Mouse (Mus musculus): ENCODE measurements around the gene Tbk1. TPM values are rescaled to one million over a fixed set of nuclear protein-coding genes. Genes with fewer than 3 reads are reported as not detected.

Gene Tbk1
- polyA plus RNA-seq, 1 experiment from 2014 or later, result 26.4 TPM

DNA sequence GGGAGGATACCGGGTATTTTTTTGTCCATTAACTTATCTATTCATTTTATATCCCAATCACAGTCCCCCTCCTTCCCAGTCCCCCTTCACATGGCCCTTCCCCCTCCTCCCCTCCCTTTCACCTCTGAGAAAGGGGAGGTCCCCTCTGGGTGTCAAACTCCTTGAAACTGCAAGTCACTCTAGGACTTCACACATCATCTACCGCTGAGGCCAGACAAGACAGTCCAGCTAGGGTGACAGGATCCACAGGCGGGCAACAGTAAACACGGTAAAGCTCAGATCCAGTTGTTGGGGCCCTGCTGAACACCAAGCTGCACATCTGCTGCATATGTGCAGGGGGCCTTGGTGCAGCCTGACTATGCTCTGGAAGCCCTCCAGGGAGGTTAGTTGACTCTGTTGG lies 51.6 kb downstream of the Tbk1 start:
- H3K9ac ChIP-seq (ENCODE audit: low read length), result no peak overlapping the region
- ATAC-seq (ENCODE audit: insufficient number of reproducible peaks, insufficient read depth, low FRiP score, low read depth), result no peak
- H3K4me2 ChIP-seq (ENCODE audit: low read length), result no peak overlapping the region
- 59% methylated on average over 4 of the region's 4 CpGs for WGBS
- 0 out of 2 replicates have a peak, but pooled peaks cover 3% of the 10 kb centered on the region for H3K27me3 ChIP-seq (ENCODE audit: control insufficient read depth, insufficient read depth, low read length)
- H3K36me3 ChIP-seq (ENCODE audit: control insufficient read depth, insufficient read depth, low read length), result no peaks in the 10 kb centered on the region
- H3K4me3 ChIP-seq (ENCODE audit: control insufficient read depth in 1 of 2, insufficient read depth in 1 of 2, low read depth in 1 of 2, low read length in 2 of 2), result no peak overlapping the region
- H3K4me1 ChIP-seq (ENCODE audit: control insufficient read depth in 2 of 2, insufficient read depth in 2 of 2, low read length in 2 of 2), result peaks cover 0 to 3% of the 10 kb centered on the region in 2 experiments; a peak in 2 of 4 replicates
- no peak overlapping the region for H3K27ac ChIP-seq (replicated peaks in 1 of 2; ENCODE audit: control insufficient read depth in 1 of 2, insufficient read depth in 1 of 2, low read depth in 2 of 2, low read length in 2 of 2)
- H3K9me3 ChIP-seq (ENCODE audit: control insufficient read depth, low read length), result no peaks in the 10 kb centered on the region

DNA sequence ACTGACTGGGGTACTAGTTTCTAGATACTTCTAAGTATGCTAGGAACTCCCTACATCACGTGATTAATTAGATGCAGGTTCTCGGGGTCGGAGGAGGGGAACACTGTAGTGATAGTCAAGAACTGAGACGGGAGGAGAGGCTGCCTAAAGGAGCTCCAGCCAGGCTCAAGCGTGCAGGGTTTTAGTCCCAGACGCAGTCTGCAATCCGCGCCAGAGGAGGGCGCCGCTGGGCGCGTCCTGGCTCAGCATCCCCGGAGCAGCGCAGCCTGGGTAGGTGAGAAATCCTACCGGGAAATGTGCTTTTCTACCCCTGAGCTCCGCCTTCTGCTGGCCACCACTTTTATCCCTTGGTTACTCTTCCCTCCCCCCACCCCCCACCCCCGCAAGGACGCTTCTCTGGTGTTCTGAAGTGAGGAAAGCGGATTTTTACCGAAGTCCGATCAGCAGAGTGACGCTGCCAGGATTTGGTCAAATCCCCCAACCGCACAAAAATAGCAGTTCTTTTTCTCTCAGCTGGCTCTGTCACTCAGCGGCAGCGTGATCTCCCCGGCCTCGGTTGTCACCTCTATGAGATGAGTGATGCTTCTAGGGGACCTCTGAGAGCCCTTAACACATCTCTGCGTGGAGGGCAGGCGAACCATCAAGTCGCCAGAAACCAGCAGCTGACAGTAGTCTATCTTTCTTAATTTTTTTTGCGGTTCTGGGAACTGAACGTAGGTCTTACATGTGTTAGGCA lies 53.3 kb downstream of the Tbk1 start:
- Histone ChIP-seq H3K4me2 (ENCODE audit: low read length) (peak overlapping the region; percentile 76), H3K4me1 (ENCODE audit: control insufficient read depth in 2 of 2, insufficient read depth in 2 of 2, low read length in 2 of 2) (peaks cover 0 to 3% of the 10 kb centered on the region in 2 experiments; a peak in 2 of 4 replicates), H3K4me3 (ENCODE audit: control insufficient read depth in 1 of 2, insufficient read depth in 1 of 2, low read depth in 1 of 2, low read length in 2 of 2) (peak overlapping the region; percentile 38 to 39), H3K9me3 (ENCODE audit: control insufficient read depth, low read length) (0 out of 2 replicates have a peak, but pooled peaks cover 3% of the 10 kb centered on the region), H3K27me3 (ENCODE audit: control insufficient read depth, insufficient read depth, low read length) (0 out of 2 replicates have a peak, but pooled peaks cover 3% of the 10 kb centered on the region), H3K9ac (ENCODE audit: low read length) (peak overlapping the region; percentile 18; the same call in 1 of the 2 replicates), H3K36me3 (ENCODE audit: control insufficient read depth, insufficient read depth, low read length) (no peaks in the 10 kb centered on the region), H3K27ac (replicated peaks in 1 of 2; ENCODE audit: control insufficient read depth in 1 of 2, insufficient read depth in 1 of 2, low read depth in 2 of 2, low read length in 2 of 2) (no peak overlapping the region)
- WGBS, result 6% methylated on average over 32 of the region's 32 CpGs
- 0 out of 2 replicates have a peak, but pooled peaks have one; percentile 45 for ATAC-seq (ENCODE audit: insufficient number of reproducible peaks, insufficient read depth, low FRiP score, low read depth)

DNA sequence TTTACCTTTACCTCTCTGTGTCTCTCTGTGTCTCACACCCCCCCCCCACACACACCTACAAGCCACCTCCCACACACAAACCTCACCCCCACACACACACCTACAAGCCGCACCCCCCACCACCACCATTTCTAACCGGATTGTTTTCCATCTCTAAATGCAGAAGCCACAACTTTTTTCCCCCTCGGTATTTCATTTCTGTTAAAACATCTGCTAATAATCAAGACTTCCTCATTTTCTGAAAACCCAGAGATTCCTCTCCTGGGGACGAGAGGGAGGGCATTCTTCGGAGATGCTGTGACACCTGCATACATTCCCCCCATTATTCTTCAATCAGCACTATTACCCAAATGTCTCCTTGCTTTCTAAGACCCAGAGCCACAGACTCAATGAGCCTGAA lies 55.0 kb downstream of the Tbk1 start:
- no peak overlapping the region for H3K4me2 ChIP-seq (ENCODE audit: low read length)
- 79% methylated on average over 5 of the region's 5 CpGs for WGBS
- no peak overlapping the region for H3K4me3 ChIP-seq (ENCODE audit: control insufficient read depth in 1 of 2, insufficient read depth in 1 of 2, low read depth in 1 of 2, low read length in 2 of 2)
- H3K36me3 ChIP-seq (ENCODE audit: control insufficient read depth, insufficient read depth, low read length), result no peaks in the 10 kb centered on the region
- no peak overlapping the region for H3K9ac ChIP-seq (ENCODE audit: low read length)
- H3K4me1 ChIP-seq (ENCODE audit: control insufficient read depth in 2 of 2, insufficient read depth in 2 of 2, low read length in 2 of 2), result peaks cover 0 to 3% of the 10 kb centered on the region in 2 experiments; a peak in 2 of 4 replicates
- no peak overlapping the region for H3K27ac ChIP-seq (replicated peaks in 1 of 2; ENCODE audit: control insufficient read depth in 1 of 2, insufficient read depth in 1 of 2, low read depth in 2 of 2, low read length in 2 of 2)
- no peak for ATAC-seq (ENCODE audit: insufficient number of reproducible peaks, insufficient read depth, low FRiP score, low read depth)
- H3K9me3 ChIP-seq (ENCODE audit: control insufficient read depth, low read length), result 0 out of 2 replicates have a peak, but pooled peaks cover 3% of the 10 kb centered on the region
- H3K27me3 ChIP-seq (ENCODE audit: control insufficient read depth, insufficient read depth, low read length), result 0 out of 2 replicates have a peak, but pooled peaks cover 3% of the 10 kb centered on the region

DNA sequence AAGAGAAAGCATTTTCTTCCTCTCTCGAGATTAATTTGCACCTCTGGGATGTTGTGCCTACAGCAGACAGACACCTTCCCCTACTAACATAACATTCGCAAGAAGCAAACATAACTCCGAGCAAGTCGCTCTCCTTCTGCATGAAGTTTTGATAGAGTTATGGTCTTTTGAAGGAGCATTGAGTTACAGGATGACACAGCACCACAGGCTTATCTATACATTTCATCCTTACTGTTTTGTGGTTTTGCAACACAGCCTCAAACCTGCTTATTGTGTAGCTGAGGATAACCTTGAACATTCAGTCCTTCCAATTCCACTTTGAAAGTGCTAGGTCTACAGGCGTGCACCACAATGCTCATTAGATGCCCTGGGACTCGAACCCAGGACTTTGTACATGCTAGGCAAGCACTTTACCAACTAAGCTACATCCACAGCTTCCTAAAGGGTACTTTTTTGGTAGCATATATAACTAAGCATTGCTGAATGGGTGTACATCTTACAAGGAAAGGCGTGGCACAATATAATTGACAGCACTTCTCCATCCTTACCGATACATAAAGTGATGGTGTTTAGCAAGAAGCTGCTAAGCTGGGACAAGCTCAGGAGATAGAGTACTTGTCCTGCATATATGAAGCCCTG lies 56.1 kb downstream of the Tbk1 start:
- H3K27me3 ChIP-seq (ENCODE audit: control insufficient read depth, insufficient read depth, low read length), result 0 out of 2 replicates have a peak, but pooled peaks cover 3% of the 10 kb centered on the region
- WGBS, result 83% methylated on average over 8 of the region's 8 CpGs

DNA sequence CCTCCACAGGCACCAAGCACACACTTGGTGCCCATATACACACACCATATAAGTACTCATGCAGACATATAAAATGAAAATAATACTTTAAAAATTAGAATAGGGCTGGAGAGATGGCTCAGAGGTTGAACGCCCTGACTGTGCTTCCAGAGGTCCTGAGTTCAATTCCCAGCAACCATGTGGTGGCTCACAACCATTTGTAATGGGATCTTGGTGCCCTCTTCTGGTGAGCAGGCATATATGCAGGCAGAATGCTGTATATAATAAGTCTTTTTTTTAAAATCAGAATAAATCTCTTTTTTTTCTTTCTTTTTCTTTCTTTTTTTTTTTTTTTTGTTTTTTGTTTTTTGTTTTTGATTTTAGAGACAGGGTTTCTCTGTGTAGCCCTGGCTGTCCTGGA lies 57.3 kb downstream of the Tbk1 start:
- WGBS, result 85% methylated on average over 1 of the region's 1 CpGs

More for the DNA sequence above, 56.1 kb downstream of the Tbk1 start:
- no peak overlapping the region for H3K9ac ChIP-seq (ENCODE audit: low read length)
- peaks cover 0 to 3% of the 10 kb centered on the region in 2 experiments; a peak in 2 of 4 replicates for H3K4me1 ChIP-seq (ENCODE audit: control insufficient read depth in 2 of 2, insufficient read depth in 2 of 2, low read length in 2 of 2)
- H3K27ac ChIP-seq (replicated peaks in 1 of 2; ENCODE audit: control insufficient read depth in 1 of 2, insufficient read depth in 1 of 2, low read depth in 2 of 2, low read length in 2 of 2), result no peak overlapping the region
- no peak overlapping the region for H3K4me2 ChIP-seq (ENCODE audit: low read length)
- no peak overlapping the region for H3K4me3 ChIP-seq (ENCODE audit: control insufficient read depth in 1 of 2, insufficient read depth in 1 of 2, low read depth in 1 of 2, low read length in 2 of 2)
- ATAC-seq (ENCODE audit: insufficient number of reproducible peaks, insufficient read depth, low FRiP score, low read depth), result no peak
- H3K36me3 ChIP-seq (ENCODE audit: control insufficient read depth, insufficient read depth, low read length), result no peaks in the 10 kb centered on the region
- H3K9me3 ChIP-seq (ENCODE audit: control insufficient read depth, low read length), result 0 out of 2 replicates have a peak, but pooled peaks cover 3% of the 10 kb centered on the region

DNA sequence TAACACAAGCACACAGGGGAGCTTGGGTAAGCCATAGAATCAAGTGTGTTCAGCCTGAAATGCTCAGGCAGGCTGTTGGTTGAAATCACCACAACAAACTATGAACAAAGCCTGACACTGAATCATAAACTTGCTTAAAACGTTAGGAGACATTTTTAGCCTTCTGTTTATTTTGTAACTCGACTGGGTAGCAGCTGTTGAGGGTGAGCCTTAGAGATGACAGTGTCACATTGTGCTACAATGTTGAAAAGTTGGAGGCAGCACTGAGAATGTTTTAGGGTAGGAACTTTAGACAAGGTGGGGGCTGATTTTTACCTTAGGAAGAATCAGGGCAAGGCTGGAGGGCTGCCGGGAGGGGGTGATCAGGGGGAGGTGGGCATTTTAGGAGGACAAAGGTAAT lies 58.1 kb downstream of the Tbk1 start:
- 74% methylated on average over 3 of the region's 3 CpGs for WGBS
- Histone ChIP-seq H3K4me2 (ENCODE audit: low read length) (no peak overlapping the region), H3K9ac (ENCODE audit: low read length) (no peak overlapping the region), H3K4me1 (ENCODE audit: control insufficient read depth in 2 of 2, insufficient read depth in 2 of 2, low read length in 2 of 2) (peaks cover 0 to 3% of the 10 kb centered on the region in 2 experiments; a peak in 2 of 4 replicates), H3K9me3 (ENCODE audit: control insufficient read depth, low read length) (0 out of 2 replicates have a peak, but pooled peaks cover 3% of the 10 kb centered on the region), H3K27me3 (ENCODE audit: control insufficient read depth, insufficient read depth, low read length) (0 out of 2 replicates have a peak, but pooled peaks cover 3% of the 10 kb centered on the region), H3K36me3 (ENCODE audit: control insufficient read depth, insufficient read depth, low read length) (no peaks in the 10 kb centered on the region), H3K27ac (replicated peaks in 1 of 2; ENCODE audit: control insufficient read depth in 1 of 2, insufficient read depth in 1 of 2, low read depth in 2 of 2, low read length in 2 of 2) (no peak overlapping the region), H3K4me3 (ENCODE audit: control insufficient read depth in 1 of 2, insufficient read depth in 1 of 2, low read depth in 1 of 2, low read length in 2 of 2) (no peak overlapping the region)
- ATAC-seq (ENCODE audit: insufficient number of reproducible peaks, insufficient read depth, low FRiP score, low read depth), result no peak

More for the DNA sequence above, 57.3 kb downstream of the Tbk1 start:
- no peak for ATAC-seq (ENCODE audit: insufficient number of reproducible peaks, insufficient read depth, low FRiP score, low read depth)
- H3K9ac ChIP-seq (ENCODE audit: low read length), result no peak overlapping the region
- 0 out of 2 replicates have a peak, but pooled peaks cover 3% of the 10 kb centered on the region for H3K27me3 ChIP-seq (ENCODE audit: control insufficient read depth, insufficient read depth, low read length)
- no peak overlapping the region for H3K4me2 ChIP-seq (ENCODE audit: low read length)
- no peak overlapping the region for H3K4me3 ChIP-seq (ENCODE audit: control insufficient read depth in 1 of 2, insufficient read depth in 1 of 2, low read depth in 1 of 2, low read length in 2 of 2)
- no peak overlapping the region for H3K27ac ChIP-seq (replicated peaks in 1 of 2; ENCODE audit: control insufficient read depth in 1 of 2, insufficient read depth in 1 of 2, low read depth in 2 of 2, low read length in 2 of 2)
- H3K9me3 ChIP-seq (ENCODE audit: control insufficient read depth, low read length), result 0 out of 2 replicates have a peak, but pooled peaks cover 3% of the 10 kb centered on the region
- H3K4me1 ChIP-seq (ENCODE audit: control insufficient read depth in 2 of 2, insufficient read depth in 2 of 2, low read length in 2 of 2), result peaks cover 0 to 3% of the 10 kb centered on the region in 2 experiments; a peak in 2 of 4 replicates
- H3K36me3 ChIP-seq (ENCODE audit: control insufficient read depth, insufficient read depth, low read length), result no peaks in the 10 kb centered on the region

DNA sequence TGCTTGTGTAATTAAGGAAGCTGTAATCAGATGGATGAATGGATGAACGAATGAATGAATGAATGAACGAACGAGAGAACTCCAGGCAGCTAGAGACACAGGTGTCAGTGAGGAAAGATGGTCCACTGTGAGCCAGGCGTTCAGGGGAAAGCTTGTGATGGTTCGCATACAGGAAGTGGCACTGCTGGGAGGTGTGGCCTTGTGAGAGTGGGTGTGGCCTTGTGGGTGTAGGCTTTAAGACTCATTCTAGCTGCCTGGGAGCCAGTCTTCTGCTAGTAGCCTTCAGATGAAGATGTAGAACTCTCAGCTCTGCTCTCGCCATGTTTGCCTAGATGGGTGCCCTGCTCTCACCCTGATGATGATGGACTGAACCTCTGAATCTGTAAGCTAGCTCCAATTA lies 59.5 kb downstream of the Tbk1 start:
- Histone ChIP-seq H3K4me2 (ENCODE audit: low read length) (no peak overlapping the region), H3K27me3 (ENCODE audit: control insufficient read depth, insufficient read depth, low read length) (0 out of 2 replicates have a peak, but pooled peaks cover 2% of the 10 kb centered on the region), H3K9me3 (ENCODE audit: control insufficient read depth, low read length) (0 out of 2 replicates have a peak, but pooled peaks cover 3% of the 10 kb centered on the region), H3K27ac (replicated peaks in 1 of 2; ENCODE audit: control insufficient read depth in 1 of 2, insufficient read depth in 1 of 2, low read depth in 2 of 2, low read length in 2 of 2) (no peak overlapping the region), H3K4me3 (ENCODE audit: control insufficient read depth in 1 of 2, insufficient read depth in 1 of 2, low read depth in 1 of 2, low read length in 2 of 2) (no peak overlapping the region), H3K9ac (ENCODE audit: low read length) (no peak overlapping the region), H3K4me1 (ENCODE audit: control insufficient read depth in 2 of 2, insufficient read depth in 2 of 2, low read length in 2 of 2) (no peaks in the 10 kb centered on the region), H3K36me3 (ENCODE audit: control insufficient read depth, insufficient read depth, low read length) (no peaks in the 10 kb centered on the region)
- 86% methylated on average over 6 of the region's 6 CpGs for WGBS
- no peak for ATAC-seq (ENCODE audit: insufficient number of reproducible peaks, insufficient read depth, low FRiP score, low read depth)
